ENCODE assay signal across 19 mouse cellular contexts in the genomic region with DNA sequence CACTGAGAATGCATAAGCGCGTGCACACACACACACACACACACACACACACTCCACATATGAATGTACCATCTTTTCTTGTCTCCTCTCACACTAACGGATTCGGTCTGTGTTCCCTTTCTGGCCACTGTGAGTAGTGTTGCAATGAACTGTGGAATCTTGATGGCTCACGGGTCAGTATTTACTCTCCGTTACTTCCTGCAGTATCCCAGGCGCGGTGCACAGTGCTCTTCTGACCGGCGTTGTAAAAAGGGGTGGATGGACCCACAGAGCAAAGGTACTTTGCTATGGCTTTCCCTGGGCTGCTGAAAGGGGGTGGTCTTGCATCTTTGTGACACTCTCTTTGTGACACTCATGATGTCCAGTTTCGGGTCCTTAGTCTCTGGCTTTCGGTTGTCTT. TPM values are rescaled to one million over a fixed set of nuclear protein-coding genes. Genes with fewer than 3 reads are reported as not detected.
DNase-seq lines count a peak whose midpoint lies in the region; ATAC-seq lines count a peak whose summit lies in the region.
"Had no signal": no experiment of that assay in that cellular context is flagged by ENCODE, and none has a peak within 500 bp of the region (broad histone marks: within the 10 kb centered on the region; RNA-seq: fewer than 3 reads in every experiment).

No protein-coding gene starts in this region.

- H3K4me2 ChIP-seq in neural tube, embryonic 11.5 days (ENCODE audit: low read depth), result no peak overlapping the region
- H3K4me2 ChIP-seq in intestine, embryonic 16.5 days (ENCODE audit: low read depth, low read length), result no peak overlapping the region
- H3K4me2 ChIP-seq: embryonic facial prominence, embryonic 12.5 days; forebrain, embryonic 13.5 days; forebrain, embryonic 15.5 days had no signal

- WGBS in neural tube, embryonic 11.5 days, result 81% methylated on average over 12 of the region's 12 CpGs
- 66% methylated on average over 12 of the region's 12 CpGs for WGBS in intestine, embryonic 16.5 days

- H3K9me3 ChIP-seq in neural tube, embryonic 11.5 days (ENCODE audit: control insufficient read depth, low read length), result no peaks in the 10 kb centered on the region
- H3K9me3 ChIP-seq in intestine, embryonic 16.5 days (ENCODE audit: control insufficient read depth, low read length), result no peaks in the 10 kb centered on the region
- H3K9me3 ChIP-seq: embryonic facial prominence, embryonic 10.5 days; embryonic facial prominence, embryonic 12.5 days; forebrain, embryonic 13.5 days; forebrain, embryonic 15.5 days had no signal

- peaks cover 14% of the 10 kb centered on the region; the same call in 1 of the 2 replicates for H3K4me1 ChIP-seq in neural tube, embryonic 11.5 days (ENCODE audit: control insufficient read depth, insufficient read depth, low read length)
- peaks cover 9% of the 10 kb centered on the region; the same call in 1 of the 2 replicates for H3K4me1 ChIP-seq in intestine, embryonic 16.5 days (ENCODE audit: control insufficient read depth, insufficient read depth, low read length)

- no peak for ATAC-seq in neural tube, embryonic 11.5 days (ENCODE audit: insufficient read depth, low FRiP score, low TSS enrichment)
- ATAC-seq in intestine, embryonic 16.5 days, result peak; percentile 69
- ATAC-seq: forebrain, embryonic 13.5 days; forebrain, embryonic 15.5 days; forebrain, postnatal 0 days had no signal

- H3K27ac ChIP-seq in neural tube, embryonic 11.5 days (ENCODE audit: low read depth, low read length), result no peak overlapping the region
- H3K27ac ChIP-seq in intestine, embryonic 16.5 days (ENCODE audit: low read length), result no peak overlapping the region
- H3K27ac ChIP-seq: embryonic facial prominence, embryonic 10.5 days; embryonic facial prominence, embryonic 12.5 days; forebrain, embryonic 13.5 days; forebrain, embryonic 15.5 days had no signal

- no peak overlapping the region for H3K9ac ChIP-seq in neural tube, embryonic 11.5 days (ENCODE audit: low read length)
- H3K9ac ChIP-seq in intestine, embryonic 16.5 days (ENCODE audit: low read depth, low read length), result no peak overlapping the region
- H3K9ac ChIP-seq: embryonic facial prominence, embryonic 12.5 days; forebrain, embryonic 13.5 days; forebrain, embryonic 15.5 days; forebrain, postnatal 0 days had no signal

- no peak overlapping the region for H3K4me3 ChIP-seq in neural tube, embryonic 11.5 days (ENCODE audit: low read depth, low read length)
- no peak overlapping the region for H3K4me3 ChIP-seq in intestine, embryonic 16.5 days (ENCODE audit: low read length)
- H3K4me3 ChIP-seq: embryonic facial prominence, embryonic 10.5 days; embryonic facial prominence, embryonic 12.5 days; forebrain, embryonic 13.5 days; forebrain, embryonic 15.5 days had no signal

- no peaks in the 10 kb centered on the region for H3K36me3 ChIP-seq in neural tube, embryonic 11.5 days (ENCODE audit: control insufficient read depth, insufficient read depth, low read length)
- H3K36me3 ChIP-seq in intestine, embryonic 16.5 days (ENCODE audit: control insufficient read depth, insufficient read depth, low read length), result no peaks in the 10 kb centered on the region
- H3K36me3 ChIP-seq: embryonic facial prominence, embryonic 10.5 days; embryonic facial prominence, embryonic 12.5 days; forebrain, embryonic 15.5 days had no signal

- H3K27me3 ChIP-seq in neural tube, embryonic 11.5 days (ENCODE audit: control insufficient read depth, insufficient read depth, low read length), result no peaks in the 10 kb centered on the region
- H3K27me3 ChIP-seq in intestine, embryonic 16.5 days (replicated peaks; ENCODE audit: control insufficient read depth, insufficient read depth, low read length), result no peaks in the 10 kb centered on the region
- H3K27me3 ChIP-seq: embryonic facial prominence, embryonic 12.5 days; forebrain, embryonic 13.5 days; forebrain, embryonic 15.5 days had no signal

- DNase-seq in neural tube, embryonic 11.5 days (ENCODE audit: low spot score), result peak; percentile 4
- DNase-seq in neural tube, embryonic 10.5 days (ENCODE audit: extremely low spot score, low spot score), result no peak
- DNase-seq in embryo, embryonic 10.5 days (ENCODE audit: low spot score), result no peak
- DNase-seq in lung, postnatal 14 days, result no peak
- DNase-seq: adrenal gland, adult 2 months; adrenal gland, postnatal 10 days; adrenal gland, postnatal 25 days; cerebellum, adult 11 months; cerebellum, adult 18-20 months; cerebellum, adult 8-10 months; cerebellum, adult 9-11 months; cerebellum, postnatal 14 days; cerebellum, postnatal 36 days; forebrain, postnatal 0 days had no signal

RNA-seq across cellular contexts. Expression of a gene that starts 13.1 kb away (rescaled TPM):
- 1.6 and 2.4 TPM in 2 replicates for polyA plus RNA-seq in neural tube, embryonic 11.5 days (2014; fragmentation: Nextera tagmentation; extraction: Ambion mirVana)
- 2.1 and 2.9 TPM in 2 replicates for polyA plus RNA-seq in intestine, embryonic 16.5 days (2015; fragmentation: Nextera tagmentation; extraction: Ambion mirVana)

RNA-seq across cellular contexts. Expression of a gene that starts 42.5 kb away (rescaled TPM):
- polyA plus RNA-seq in neural tube, embryonic 11.5 days (2014; fragmentation: Nextera tagmentation; extraction: Ambion mirVana), result 41.2 and 44.7 TPM in 2 replicates
- 18.3 and 24.2 TPM in 2 replicates for polyA plus RNA-seq in intestine, embryonic 16.5 days (2015; fragmentation: Nextera tagmentation; extraction: Ambion mirVana)

RNA-seq across cellular contexts. Expression of a gene that starts 50.5 kb away (rescaled TPM):
- 8.1 and 8.7 TPM in 2 replicates for polyA plus RNA-seq in neural tube, embryonic 11.5 days (2014; fragmentation: Nextera tagmentation; extraction: Ambion mirVana)
- 59.6 and 62.6 TPM in 2 replicates for polyA plus RNA-seq in intestine, embryonic 16.5 days (2015; fragmentation: Nextera tagmentation; extraction: Ambion mirVana)
